Mouse (Mus musculus): Measurements from ENCODE around the gene H2-D1.
"Not testable (repeated sequence)": the region's sequence is repeated elsewhere in the genome, so short reads cannot be mapped to it uniquely, and the experiment has no call there.

The H2-D1 gene

DNA sequence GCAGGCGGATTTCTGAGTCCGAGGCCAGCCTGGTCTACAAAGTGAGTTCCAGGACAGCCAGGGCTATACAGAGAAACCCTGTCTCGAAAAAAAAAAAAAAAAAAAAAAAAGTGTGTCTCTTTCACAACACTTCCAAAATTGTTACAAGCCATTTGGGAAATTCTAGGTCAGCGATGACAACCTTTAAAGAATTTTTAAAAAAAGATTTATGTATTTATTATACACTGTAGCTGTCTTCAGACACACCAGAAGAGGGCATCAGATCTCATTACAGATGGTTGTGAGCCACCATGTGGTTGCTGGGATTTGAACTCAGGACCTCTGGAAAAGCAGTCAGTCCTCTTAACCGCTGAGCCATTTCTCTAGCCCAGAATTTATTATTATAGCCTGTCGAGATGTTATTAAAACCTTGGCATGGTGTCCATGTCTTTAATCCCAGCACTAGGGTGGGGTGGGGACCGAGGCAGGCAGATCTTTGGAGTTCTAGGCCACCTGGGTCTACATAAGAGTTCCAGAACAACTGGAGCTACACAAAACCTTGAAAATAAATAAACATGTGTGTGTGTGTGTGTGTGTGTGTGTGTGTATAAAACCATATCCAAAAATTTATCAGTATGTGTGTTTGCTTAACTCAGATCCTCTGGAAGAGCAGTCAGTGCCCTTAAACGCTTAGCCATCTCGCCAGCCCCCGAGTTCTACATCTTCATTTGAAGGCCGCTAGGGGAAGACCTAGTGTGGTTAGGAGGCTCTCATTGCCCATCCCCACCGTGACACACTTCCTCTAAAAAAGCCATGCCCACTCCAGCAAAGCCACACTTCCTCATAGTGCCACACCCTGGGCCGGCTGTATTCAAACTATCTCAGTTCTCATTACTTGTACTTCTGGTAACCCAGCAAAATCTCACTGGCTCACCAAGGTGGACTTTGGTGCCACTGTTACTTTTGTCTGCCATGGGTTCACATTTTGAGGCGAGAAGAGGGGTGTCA is 3.7 kb upstream of the H2-D1 start:
- DNase-seq (ENCODE audit: low read depth, low spot score), result peak; percentile 96
- no peaks in the 10 kb centered on the region for H3K27me3 ChIP-seq (ENCODE audit: control insufficient read depth, insufficient read depth, low read length, poor library complexity, severe bottlenecking)
- H3K36me3 ChIP-seq (ENCODE audit: control insufficient read depth, insufficient read depth, low read length, poor library complexity, severe bottlenecking), result peaks cover 5% of the 10 kb centered on the region

DNA sequence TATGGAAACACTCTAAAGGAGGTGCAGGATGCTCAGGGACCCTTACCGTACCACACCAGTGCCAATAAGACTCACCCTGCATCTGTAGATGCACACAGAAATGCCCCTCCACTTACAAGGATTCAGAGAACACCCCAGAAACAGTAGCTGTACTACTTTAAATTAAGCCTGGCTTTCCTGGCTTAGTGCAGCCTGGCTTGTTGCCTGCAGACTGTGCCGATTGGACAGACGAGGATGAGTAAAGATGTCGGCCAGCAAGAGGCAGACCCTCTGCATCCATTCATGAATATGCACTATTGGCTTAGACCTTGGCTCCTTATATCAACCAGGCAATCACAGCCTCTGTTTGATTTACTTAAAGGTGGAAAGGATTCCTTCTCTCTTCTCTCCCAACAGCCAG is 2.9 kb upstream of the H2-D1 start:
- Histone ChIP-seq H3K27me3 (ENCODE audit: control insufficient read depth, insufficient read depth, low read length, poor library complexity, severe bottlenecking) (no peaks in the 10 kb centered on the region), H3K36me3 (ENCODE audit: control insufficient read depth, insufficient read depth, low read length, poor library complexity, severe bottlenecking) (peaks cover 3% of the 10 kb centered on the region; the same call in 1 of the 2 replicates)
- no peak for DNase-seq (ENCODE audit: low read depth, low spot score)

DNA sequence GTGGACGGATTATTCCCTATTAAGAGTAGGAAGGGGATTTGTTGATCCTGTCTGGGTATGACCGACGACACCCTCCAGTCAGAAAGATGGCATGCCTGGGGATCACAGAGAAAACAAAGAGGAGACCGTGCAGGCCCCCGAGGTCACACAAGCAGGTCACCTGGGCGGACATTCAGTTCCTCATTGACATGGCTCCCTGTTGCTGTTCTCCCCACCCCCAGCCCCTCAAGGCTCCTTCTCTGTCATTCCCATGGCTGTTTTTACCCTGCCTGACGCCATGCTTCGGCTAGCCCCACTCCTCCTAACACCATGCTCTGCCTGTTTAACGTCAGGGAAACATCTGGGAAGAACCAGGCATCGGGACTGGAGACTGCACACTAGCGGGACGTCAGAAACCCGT is 879 bp upstream of the H2-D1 start:
- Histone ChIP-seq H3K36me3 (ENCODE audit: control insufficient read depth, insufficient read depth, low read length, poor library complexity, severe bottlenecking) (peaks cover 10% of the 10 kb centered on the region), H3K27me3 (ENCODE audit: control insufficient read depth, insufficient read depth, low read length, poor library complexity, severe bottlenecking) (no peaks in the 10 kb centered on the region)
- DNase-seq (ENCODE audit: low read depth, low spot score), result no peak

DNA sequence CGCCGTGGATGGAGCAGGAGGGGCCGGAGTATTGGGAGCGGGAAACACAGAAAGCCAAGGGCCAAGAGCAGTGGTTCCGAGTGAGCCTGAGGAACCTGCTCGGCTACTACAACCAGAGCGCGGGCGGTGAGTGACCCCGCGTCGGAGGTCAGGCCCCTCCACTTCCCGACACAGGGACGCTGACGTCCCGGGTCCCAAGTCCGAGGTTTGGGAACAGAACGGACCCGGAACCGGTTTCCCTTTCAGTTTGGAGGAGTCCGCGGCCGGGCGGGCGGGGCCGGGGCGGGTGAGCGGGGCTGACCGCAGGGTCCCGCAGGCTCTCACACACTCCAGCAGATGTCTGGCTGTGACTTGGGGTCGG is 973 bp downstream of the H2-D1 start:
- Histone ChIP-seq H3K36me3 (ENCODE audit: control insufficient read depth, insufficient read depth, low read length, poor library complexity, severe bottlenecking) (peaks cover 13% of the 10 kb centered on the region), H3K27me3 (ENCODE audit: control insufficient read depth, insufficient read depth, low read length, poor library complexity, severe bottlenecking) (no peaks in the 10 kb centered on the region)
- peak; percentile 42 for DNase-seq (ENCODE audit: low read depth, low spot score)

DNA sequence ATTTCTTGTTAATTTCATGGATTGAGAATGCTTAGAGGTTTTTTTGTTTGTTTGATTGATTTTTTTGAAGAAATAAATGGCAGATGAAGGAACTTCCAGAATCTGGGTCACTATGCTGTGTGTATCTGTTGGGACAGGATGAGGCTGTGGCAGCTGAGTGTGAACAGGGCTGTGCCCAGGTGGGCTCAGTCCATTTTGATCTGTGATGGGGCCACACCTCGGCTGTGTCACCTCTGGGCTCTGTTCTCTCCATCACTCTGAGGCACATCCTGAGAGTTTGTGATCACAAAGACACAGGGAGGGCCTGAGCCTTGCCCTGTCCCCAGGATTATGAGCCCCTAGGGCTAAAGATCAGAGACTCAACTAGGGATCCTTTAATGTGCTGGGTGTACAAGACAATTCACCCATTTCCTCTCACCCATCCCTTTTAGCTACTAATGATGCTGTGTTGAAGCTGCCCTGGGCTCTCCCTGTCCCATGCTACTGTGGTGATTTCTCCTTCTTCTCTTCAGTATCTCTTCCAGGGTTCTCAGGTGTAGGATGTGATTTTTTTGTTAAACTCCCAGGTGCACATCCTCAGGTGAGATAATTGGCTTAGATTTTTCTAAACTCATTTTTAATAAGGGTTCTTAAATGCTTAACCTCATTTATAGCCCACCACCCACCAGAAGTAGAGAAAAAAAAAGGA is 5.0 kb downstream of the H2-D1 start:
- peaks cover 13% of the 10 kb centered on the region for H3K36me3 ChIP-seq (ENCODE audit: control insufficient read depth, insufficient read depth, low read length, poor library complexity, severe bottlenecking)
- no peaks in the 10 kb centered on the region for H3K27me3 ChIP-seq (ENCODE audit: control insufficient read depth, insufficient read depth, low read length, poor library complexity, severe bottlenecking)
- no peak for DNase-seq (ENCODE audit: low read depth, low spot score)

DNA sequence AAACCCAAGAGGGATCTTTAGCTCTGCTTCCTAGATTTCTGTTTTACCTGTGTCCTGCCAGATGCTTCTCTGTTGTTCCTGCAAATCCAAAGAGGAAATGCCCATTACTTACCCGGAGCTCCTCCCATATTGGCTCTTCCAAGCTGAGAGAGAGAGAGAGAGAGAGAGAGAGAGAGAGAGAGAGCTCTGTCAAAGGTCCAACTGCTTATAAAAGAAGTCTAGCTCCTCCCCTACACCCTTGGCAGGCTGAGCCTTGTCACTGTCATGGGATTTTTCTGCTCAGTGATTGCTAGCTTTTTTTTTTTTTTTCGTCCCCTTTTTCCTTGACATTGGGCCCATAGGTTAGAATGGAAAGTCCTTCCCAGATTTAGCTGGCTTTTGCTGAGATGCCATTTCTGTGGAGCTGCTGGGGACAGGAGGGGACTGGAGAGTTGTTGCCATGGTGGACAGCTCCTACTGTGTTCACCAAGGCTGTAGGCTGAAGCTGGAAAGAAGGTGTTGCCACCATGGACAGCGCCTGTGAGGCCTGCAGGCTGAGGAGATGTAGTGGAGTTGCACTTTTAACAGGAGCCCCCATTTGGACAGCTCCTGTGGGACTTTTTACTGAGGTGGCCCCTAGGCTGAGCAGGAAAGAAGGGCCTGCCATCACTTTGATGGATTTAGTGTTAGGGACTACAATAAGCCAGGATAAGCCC is 7.3 kb downstream of the H2-D1 start:
- H3K36me3 ChIP-seq (ENCODE audit: control insufficient read depth, insufficient read depth, low read length, poor library complexity, severe bottlenecking), result peaks cover 11% of the 10 kb centered on the region
- DNase-seq (ENCODE audit: low read depth, low spot score), result peak; percentile 75
- no peaks in the 10 kb centered on the region for H3K27me3 ChIP-seq (ENCODE audit: control insufficient read depth, insufficient read depth, low read length, poor library complexity, severe bottlenecking)

DNA sequence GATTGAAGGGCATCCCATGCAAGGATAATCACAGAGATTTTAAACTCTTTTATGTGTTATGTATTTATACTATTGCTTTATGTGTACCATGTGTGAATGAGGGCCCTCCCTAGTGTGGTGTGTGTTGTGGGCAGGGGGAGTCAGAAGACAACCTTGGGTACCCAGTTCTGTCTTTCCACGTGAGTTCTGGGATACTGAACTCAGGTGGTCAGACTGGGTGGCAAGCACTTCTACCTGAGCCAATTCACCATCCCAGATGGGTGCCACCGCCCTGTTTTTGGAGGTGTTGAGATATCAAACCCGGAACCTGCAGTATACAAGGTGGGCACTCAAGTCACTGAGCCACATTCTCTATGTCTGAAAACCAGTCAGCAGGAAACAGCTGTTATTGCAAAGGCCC is 9.7 kb downstream of the H2-D1 start:
- H3K36me3 ChIP-seq (ENCODE audit: control insufficient read depth, insufficient read depth, low read length, poor library complexity, severe bottlenecking), result 0 out of 2 replicates have a peak, but pooled peaks cover 3% of the 10 kb centered on the region
- no peaks in the 10 kb centered on the region; the same call in 1 of the 2 replicates for H3K27me3 ChIP-seq (ENCODE audit: control insufficient read depth, insufficient read depth, low read length, poor library complexity, severe bottlenecking)
- DNase-seq (ENCODE audit: low read depth, low spot score), result no peak

DNA sequence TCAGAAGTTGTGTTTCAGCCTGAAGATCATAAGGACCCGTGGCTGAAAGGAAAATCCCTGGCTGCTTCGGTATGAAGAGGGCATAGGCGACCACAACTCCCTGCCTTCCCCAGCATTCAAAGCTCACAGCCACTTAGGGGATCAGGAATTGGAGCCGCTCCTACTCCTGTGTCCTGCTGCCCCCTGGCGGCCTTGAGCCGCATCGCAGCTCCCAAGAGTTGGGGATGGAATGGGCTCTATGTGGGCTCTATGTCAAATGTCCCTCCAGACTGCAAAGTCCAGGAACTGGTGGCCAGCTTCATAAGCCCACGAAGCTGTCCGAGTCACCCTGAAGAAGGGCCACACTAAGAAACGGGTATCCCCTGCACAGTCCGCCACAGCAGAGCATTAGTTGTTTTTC is 12.2 kb downstream of the H2-D1 start:
- H3K36me3 ChIP-seq (ENCODE audit: control insufficient read depth, insufficient read depth, low read length, poor library complexity, severe bottlenecking), result no peaks in the 10 kb centered on the region
- DNase-seq (ENCODE audit: low read depth, low spot score), result peak; percentile 83
- H3K27me3 ChIP-seq (ENCODE audit: control insufficient read depth, insufficient read depth, low read length, poor library complexity, severe bottlenecking), result no peaks in the 10 kb centered on the region; the same call in 1 of the 2 replicates

DNA sequence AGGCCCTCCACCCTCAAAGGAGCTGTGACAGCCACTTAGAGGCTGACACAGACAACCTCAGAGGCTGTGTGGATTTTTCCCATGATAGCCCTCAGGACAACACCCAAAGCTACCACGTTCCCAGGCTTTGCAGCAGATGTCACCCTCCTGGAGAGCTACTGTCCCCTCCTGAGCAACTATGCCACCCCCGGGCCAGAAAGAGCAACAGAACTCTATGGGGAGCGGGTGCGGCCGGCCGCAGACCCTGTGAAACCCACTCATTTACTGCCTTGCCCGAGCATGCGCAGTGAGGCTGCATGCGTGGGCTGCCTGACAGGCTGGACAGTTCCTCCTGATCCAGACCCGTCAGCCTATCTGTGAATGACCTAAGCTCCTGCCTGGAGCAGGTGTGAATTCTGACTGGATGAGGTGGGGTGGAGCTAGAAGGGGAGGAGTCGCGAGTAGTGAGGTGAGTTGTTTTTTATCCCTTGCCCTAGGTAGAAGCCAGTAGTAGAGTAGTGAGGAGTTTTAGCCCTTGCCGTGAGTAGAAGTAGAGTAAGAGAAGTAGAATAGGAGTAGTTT is 13.9 kb downstream of the H2-D1 start:
- Histone ChIP-seq H3K36me3 (ENCODE audit: control insufficient read depth, insufficient read depth, low read length, poor library complexity, severe bottlenecking) (no peaks in the 10 kb centered on the region), H3K27me3 (ENCODE audit: control insufficient read depth, insufficient read depth, low read length, poor library complexity, severe bottlenecking) (no peaks in the 10 kb centered on the region; the same call in 1 of the 2 replicates)
- no peak for DNase-seq (ENCODE audit: low read depth, low spot score)

DNA sequence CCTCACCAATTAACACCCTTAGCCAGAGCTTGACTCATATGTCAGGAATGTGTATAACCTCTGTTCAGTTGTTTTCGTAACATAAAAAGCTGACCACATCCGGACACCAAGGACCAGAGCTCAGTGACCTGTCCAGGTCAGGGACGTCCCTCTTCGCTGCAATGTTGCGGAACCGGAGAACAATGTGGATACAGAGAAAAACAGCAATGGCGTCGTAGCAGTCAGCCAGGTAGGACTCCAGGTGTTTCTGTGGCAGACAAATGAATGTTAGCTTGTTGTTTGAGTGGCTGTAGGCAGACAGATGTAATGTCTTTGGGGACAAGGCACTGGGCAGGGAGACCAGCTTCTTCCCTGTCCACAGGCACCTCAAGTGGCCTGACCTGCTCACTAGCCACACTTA is 15.5 kb downstream of the H2-D1 start:
- H3K36me3 ChIP-seq (ENCODE audit: control insufficient read depth, insufficient read depth, low read length, poor library complexity, severe bottlenecking), result no peaks in the 10 kb centered on the region
- no peak for DNase-seq (ENCODE audit: low read depth, low spot score)
- no peaks in the 10 kb centered on the region; the same call in 1 of the 2 replicates for H3K27me3 ChIP-seq (ENCODE audit: control insufficient read depth, insufficient read depth, low read length, poor library complexity, severe bottlenecking)

DNA sequence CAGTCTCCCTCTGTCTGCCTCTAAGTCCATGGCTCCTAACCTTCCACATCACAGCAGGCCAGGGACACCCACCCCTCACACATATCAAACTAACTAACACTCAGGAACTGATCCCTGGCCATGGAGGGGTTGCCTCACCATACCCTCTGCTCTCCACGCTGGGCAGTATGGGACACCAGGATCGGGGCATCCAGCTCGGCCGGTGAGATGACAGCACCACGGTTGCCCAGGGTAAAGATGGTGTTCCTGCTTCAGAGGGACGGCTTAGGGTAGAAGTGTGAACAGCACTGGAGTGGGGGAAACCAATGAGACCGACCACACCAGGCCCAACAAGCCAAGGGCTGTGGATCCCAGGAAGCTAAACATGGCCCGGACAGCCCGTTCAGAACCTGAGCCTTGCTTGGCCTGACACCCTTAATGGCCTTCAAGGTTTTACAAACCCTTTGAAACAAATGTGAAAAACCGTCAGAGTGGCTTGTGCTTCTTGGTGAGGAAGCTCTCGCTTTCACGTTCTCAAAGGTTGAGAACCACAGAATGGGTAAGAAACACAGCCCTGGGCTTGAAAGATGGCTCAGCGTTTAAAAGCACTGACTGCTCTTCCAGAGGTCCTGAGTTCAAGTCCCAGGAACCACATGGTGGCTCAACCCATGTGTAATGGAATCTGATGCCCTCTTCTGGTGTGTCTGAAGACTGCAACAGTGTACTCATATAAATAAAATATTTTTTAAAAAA is 16.6 kb downstream of the H2-D1 start:
- DNase-seq (ENCODE audit: low read depth, low spot score), result no peak
- H3K36me3 ChIP-seq (ENCODE audit: control insufficient read depth, insufficient read depth, low read length, poor library complexity, severe bottlenecking), result no peaks in the 10 kb centered on the region
- no peaks in the 10 kb centered on the region; the same call in 1 of the 2 replicates for H3K27me3 ChIP-seq (ENCODE audit: control insufficient read depth, insufficient read depth, low read length, poor library complexity, severe bottlenecking)

DNA sequence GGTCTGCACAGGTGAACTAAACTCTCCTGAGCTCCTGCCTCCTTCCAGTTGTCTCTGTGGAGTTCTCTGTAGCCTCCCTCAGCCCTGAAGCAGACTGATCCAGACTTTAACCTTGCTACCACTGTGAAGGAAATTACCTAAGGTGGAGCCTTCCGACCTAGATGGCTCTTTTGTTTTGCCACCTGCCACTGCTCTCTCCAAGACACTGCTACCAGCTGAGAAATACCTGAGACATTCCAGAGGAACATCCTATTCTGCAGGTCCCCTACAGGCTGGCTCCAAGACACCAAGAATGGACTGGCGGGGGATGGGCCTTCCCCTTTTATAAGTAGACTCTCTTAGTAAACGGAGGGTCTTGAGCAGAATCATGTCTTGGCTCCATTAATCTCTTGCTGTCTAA is 17.7 kb downstream of the H2-D1 start:
- Histone ChIP-seq H3K36me3 (ENCODE audit: control insufficient read depth, insufficient read depth, low read length, poor library complexity, severe bottlenecking) (no peaks in the 10 kb centered on the region), H3K27me3 (ENCODE audit: control insufficient read depth, insufficient read depth, low read length, poor library complexity, severe bottlenecking) (no peaks in the 10 kb centered on the region; the same call in 1 of the 2 replicates)
- DNase-seq (ENCODE audit: low read depth, low spot score), result no peak

DNA sequence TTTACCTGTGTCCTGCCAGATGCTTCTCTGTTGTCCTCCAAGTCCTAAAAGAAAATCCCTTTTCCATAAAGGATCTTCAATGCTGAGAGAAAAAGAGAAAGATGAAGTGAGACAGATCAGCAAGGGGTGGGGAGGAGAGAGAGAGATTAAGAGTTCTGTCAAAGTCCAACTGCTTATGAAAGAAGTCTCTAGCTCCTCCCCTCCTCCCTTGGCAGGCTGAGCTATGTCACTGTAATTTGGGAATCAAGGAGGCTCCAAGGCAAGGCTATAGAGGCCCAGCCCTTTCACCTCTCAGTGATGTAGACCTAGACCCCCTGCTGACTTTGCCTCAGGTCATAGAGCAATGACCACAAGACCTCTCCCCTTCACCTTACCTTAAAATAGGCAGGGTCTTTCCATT is 22.9 kb downstream of the H2-D1 start:
- Histone ChIP-seq H3K36me3 (ENCODE audit: control insufficient read depth, insufficient read depth, low read length, poor library complexity, severe bottlenecking) (no peaks in the 10 kb centered on the region), H3K27me3 (ENCODE audit: control insufficient read depth, insufficient read depth, low read length, poor library complexity, severe bottlenecking) (no peaks in the 10 kb centered on the region)
- DNase-seq (ENCODE audit: low read depth, low spot score), result no peak

DNA sequence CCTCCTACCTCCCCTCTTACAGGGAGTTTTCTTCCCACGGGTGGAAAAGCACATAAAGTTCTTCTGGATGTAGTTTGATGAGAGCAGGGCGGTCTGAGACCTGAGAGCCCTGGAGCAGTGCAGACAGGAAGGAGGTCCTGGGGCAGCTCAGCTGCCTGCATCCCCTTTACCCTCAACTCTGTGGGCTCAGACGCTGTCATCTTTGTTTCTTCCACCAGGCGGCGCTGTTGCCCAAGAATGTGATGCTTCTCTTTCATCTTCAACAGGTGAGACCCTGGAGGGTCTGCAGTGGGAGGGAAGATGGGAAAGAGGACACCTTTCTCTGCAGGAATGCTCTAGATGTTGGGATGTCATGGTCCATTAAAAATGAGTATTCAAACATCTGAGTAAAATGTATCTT is 33.3 kb downstream of the H2-D1 start:
- not testable (repeated sequence) for H3K36me3 ChIP-seq (ENCODE audit: control insufficient read depth, insufficient read depth, low read length, poor library complexity, severe bottlenecking); H3K27me3 ChIP-seq (ENCODE audit: control insufficient read depth, insufficient read depth, low read length, poor library complexity, severe bottlenecking)
- DNase-seq (ENCODE audit: low read depth, low spot score), result peak; percentile 67
